Mouse (Mus musculus) CH12.LX (cell line): Measurements from ENCODE around the gene Zfp414. TPM values are rescaled to one million over a fixed set of nuclear protein-coding genes. Genes with fewer than 3 reads are reported as not detected.

Experiments
- DNase-seq: peaks from one replicate; pipeline ENCODE4 v3.0.0-alpha.2; 2013; ENCODE audit errors: extremely low read depth
- H3K27ac ChIP-seq: 2 replicates; pipeline ENCODE4 v1.5.1; 2012; ENCODE audit warnings: low read depth, mild to moderate bottlenecking, control low read depth, moderate library complexity; ENCODE audit not compliant: insufficient read depth
- H3K27me3 ChIP-seq: replicated peaks from 2 replicates; pipeline ENCODE3; 2012; ENCODE audit warnings: inconsistent platforms
- H3K36me3 ChIP-seq, 2 experiments: replicated peaks in 1 of 2; 2 replicates each; pipeline versions ENCODE3 to v1.6.1; 2012; ENCODE audit warnings: inconsistent platforms in 1 of 2, low read length in 1 of 2, mild to moderate bottlenecking in 1 of 2, mixed read lengths in 1 of 2, moderate library complexity in 1 of 2; ENCODE audit not compliant: control insufficient read depth in 1 of 2, insufficient read depth in 1 of 2
- H3K4me1 ChIP-seq, 2 experiments: 2 replicates each; pipeline ENCODE4 v1.6.1; 2012; ENCODE audit warnings: inconsistent platforms in 1 of 2, moderate library complexity in 1 of 2; ENCODE audit not compliant: insufficient read depth in 2 of 2, control insufficient read depth in 1 of 2
- H3K4me2 ChIP-seq: 2 replicates; pipeline ENCODE4 v1.6.1; 2012; ENCODE audit warnings: low read depth, mild to moderate bottlenecking, control low read depth; ENCODE audit not compliant: poor library complexity, insufficient read depth, severe bottlenecking
- H3K4me3 ChIP-seq, 3 experiments: fragments of 150-350 bp in 1 of 3; sonication (generic) in 1 of 3; replicated peaks in 1 of 3; 2 replicates each; pipeline versions ENCODE3 to v1.5.1; 2011 to 2012; ENCODE audit warnings: low read depth in 2 of 3, low read length in 2 of 3, mild to moderate bottlenecking in 2 of 3, moderate library complexity in 2 of 3, control low read depth in 1 of 3, improper control_type of control experiment in 1 of 3, inconsistent platforms in 1 of 3, mixed read lengths in 1 of 3; ENCODE audit not compliant: poor library complexity in 1 of 3
- H3K79me2 ChIP-seq: replicated peaks from 2 replicates; pipeline ENCODE4 v1.6.1; 2012; ENCODE audit warnings: mild to moderate bottlenecking, moderate library complexity; ENCODE audit not compliant: control insufficient read depth, poor library complexity, insufficient read depth, severe bottlenecking; ENCODE audit errors: extremely low read depth
- H3K9ac ChIP-seq: 2 replicates; pipeline ENCODE4 v1.6.1; 2012; ENCODE audit warnings: low read depth, mild to moderate bottlenecking, control low read depth, moderate library complexity; ENCODE audit not compliant: insufficient read depth
- H3K9me3 ChIP-seq: replicated peaks from 2 replicates; pipeline ENCODE3; 2012; ENCODE audit warnings: low read length, inconsistent platforms, mixed read lengths
- CHD1 ChIP-seq: IDR thresholded peaks from 2 replicates; pipeline ENCODE4 v1.6.1; 2012; ENCODE audit warnings: low read depth, low read length, improper control_type of control experiment, inconsistent platforms
- CHD2 ChIP-seq: IDR thresholded peaks from 2 replicates; pipeline ENCODE4 v1.6.1; 2011; ENCODE audit warnings: low read length, improper control_type of control experiment
- CTCF ChIP-seq, 2 experiments: IDR thresholded peaks in 1 of 2; conservative IDR thresholded peaks in 1 of 2; 2 replicates each; pipeline ENCODE4 v1.5.1; 2011 to 2012; ENCODE audit warnings: low read depth in 2 of 2, low read length in 2 of 2, improper control_type of control experiment in 1 of 2, inconsistent platforms in 1 of 2, mild to moderate bottlenecking in 1 of 2, moderate library complexity in 1 of 2
- E2F4 ChIP-seq: IDR thresholded peaks from 2 replicates; pipeline ENCODE4 v1.6.1; 2011; ENCODE audit warnings: low read depth, low read length, improper control_type of control experiment; ENCODE audit not compliant: insufficient replicate concordance
- ELF1 ChIP-seq: IDR thresholded peaks from 2 replicates; pipeline ENCODE4 v1.6.1; 2014; ENCODE audit warnings: low read depth, mild to moderate bottlenecking, inconsistent platforms, low read length, improper control_type of control experiment
- HCFC1 ChIP-seq: IDR thresholded peaks from 2 replicates; pipeline ENCODE4 v1.6.1; 2012; ENCODE audit warnings: low read depth, mild to moderate bottlenecking, inconsistent platforms, low read length, improper control_type of control experiment
- IRF4 ChIP-seq: IDR thresholded peaks from 2 replicates; pipeline ENCODE4 v1.6.1; 2014; ENCODE audit warnings: low read depth, mild to moderate bottlenecking, inconsistent platforms, low read length, improper control_type of control experiment
- JUND ChIP-seq: conservative IDR thresholded peaks from 2 replicates; pipeline ENCODE4 v1.6.1; 2011; ENCODE audit warnings: low read depth, low read length, improper control_type of control experiment
- MYC ChIP-seq: IDR thresholded peaks from 2 replicates; pipeline ENCODE4 v1.6.1; 2011; ENCODE audit warnings: low read depth, mild to moderate bottlenecking, improper control_type of control experiment, low read length
- NELFE ChIP-seq: IDR thresholded peaks from 2 replicates; pipeline ENCODE4 v1.6.1; 2011; ENCODE audit warnings: low read depth, low read length, improper control_type of control experiment
- PAX5 ChIP-seq: IDR thresholded peaks from 2 replicates; pipeline ENCODE4 v1.6.1; 2012; ENCODE audit warnings: low read length, inconsistent platforms, mixed read lengths
- POLR2A ChIP-seq: IDR thresholded peaks from 2 replicates; pipeline ENCODE4 v1.6.1; 2011; ENCODE audit warnings: low read depth, mild to moderate bottlenecking, improper control_type of control experiment, low read length
- RAD21 ChIP-seq: IDR thresholded peaks from 2 replicates; pipeline ENCODE4 v1.6.1; 2011; ENCODE audit warnings: low read depth, mild to moderate bottlenecking, low read length, improper control_type of control experiment, moderate library complexity
- SMC3 ChIP-seq: IDR thresholded peaks from 2 replicates; pipeline ENCODE4 v1.6.1; 2011; ENCODE audit warnings: low read depth, low read length, improper control_type of control experiment
- TBP ChIP-seq: conservative IDR thresholded peaks from 2 replicates; pipeline ENCODE4 v1.6.1; 2011; ENCODE audit warnings: low read depth, low read length, improper control_type of control experiment
- TCF12 ChIP-seq: IDR thresholded peaks from 2 replicates; pipeline ENCODE4 v1.6.1; 2014; ENCODE audit warnings: low read depth, mild to moderate bottlenecking, inconsistent platforms, low read length, improper control_type of control experiment
- USF1 ChIP-seq: IDR thresholded peaks from 2 replicates; pipeline ENCODE4 v1.6.1; 2014; ENCODE audit warnings: low read depth, mild to moderate bottlenecking, inconsistent platforms, low read length, improper control_type of control experiment
- ZC3H11A ChIP-seq: IDR thresholded peaks from 2 replicates; pipeline ENCODE4 v1.6.1; 2012; ENCODE audit warnings: low read depth, mild to moderate bottlenecking, inconsistent platforms, low read length, improper control_type of control experiment
- ZKSCAN1 ChIP-seq: IDR thresholded peaks from 2 replicates; pipeline ENCODE4 v1.6.1; 2012; ENCODE audit warnings: low read depth, inconsistent platforms, low read length, improper control_type of control experiment, borderline replicate concordance
- ZMIZ1 ChIP-seq: IDR thresholded peaks from 2 replicates; pipeline ENCODE4 v1.6.1; 2012; ENCODE audit warnings: low read depth, mild to moderate bottlenecking, inconsistent platforms, low read length, improper control_type of control experiment
- dilution Hi-C: fragments of 300-500 bp; cut with MboI; formaldehyde crosslinking; loops from 2 replicates; pipeline ENCODE4 v1.14.3; 2020; ENCODE audit warnings: low sequenced_read_pairs; ENCODE audit not compliant: extremely low pct_unique_long_range_greater_than_20kb, extremely low pct_ligation_motif_present
- in situ Hi-C: fragments of 300-500 bp; cut with MboI; formaldehyde crosslinking; loops from 3 replicates; pipeline ENCODE4 v1.14.3; 2019; ENCODE audit warnings: low sequenced_read_pairs, low pct_ligation_motif_present, low pct_unique_long_range_greater_than_20kb, mixed read lengths
- polyA plus RNA-seq: library from polyadenylated mRNA; unstranded; fragments of >175 nt; gene quantifications from 2 replicates; pipeline ENCODE4 v1.2.1, GENCODE M21; 2012; ENCODE audit warnings: low read depth; ENCODE audit not compliant: insufficient read length
- total RNA-seq, 2 experiments: library from RNA; depleted of rRNA; stranded (reverse); fragments of 300-350 nt in 1 of 2; fragments of >200 nt in 1 of 2; gene quantifications; 2 replicates each; pipeline ENCODE4 v1.2.3; 2012 to 2014

Zfp414 gene
- total and polyA plus RNA-seq, 3 experiments, result 6.6 to 34.3 (median 9.9) TPM

DNA sequence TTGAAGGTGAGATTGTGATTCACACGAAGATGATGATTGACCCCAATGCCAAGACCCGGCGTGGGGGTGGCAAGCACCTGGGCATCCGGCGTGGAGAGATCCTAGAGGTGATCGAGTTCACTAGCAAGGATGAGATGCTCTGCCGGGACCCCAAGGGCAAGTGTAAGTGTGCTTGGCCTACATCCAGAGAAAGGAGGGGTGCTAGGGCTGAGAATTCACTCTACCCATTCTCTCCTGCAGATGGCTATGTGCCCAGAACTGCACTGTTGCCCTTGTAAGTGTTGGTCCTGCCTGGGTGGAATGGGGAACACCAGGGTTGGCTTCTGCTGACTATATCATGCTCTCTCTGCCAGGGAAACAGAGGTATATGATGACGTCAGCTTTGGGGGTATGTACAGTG lies 16.2 kb downstream of the Zfp414 start:
- H3K9me3 ChIP-seq, result no peaks in the 10 kb centered on the region
- no peak overlapping the region for H3K27ac ChIP-seq
- in situ Hi-C loops (no loop called here), dilution Hi-C loops (no loop called here)
- no peaks in the 10 kb centered on the region for H3K27me3 ChIP-seq
- peaks cover 0 to 16% of the 10 kb centered on the region in 2 experiments; a peak in 2 of 4 replicates for H3K4me1 ChIP-seq
- no peak overlapping the region for H3K4me3 ChIP-seq
- H3K79me2 ChIP-seq, result no peaks in the 10 kb centered on the region
- no peak overlapping the region for H3K9ac ChIP-seq
- no peak for TF ChIP-seq TBP
- TF ChIP-seq IRF4, result no peak
- no peak for TF ChIP-seq ELF1
- no peak for TF ChIP-seq ZKSCAN1
- TF ChIP-seq USF1, result no peak
- TF ChIP-seq JUND, result no peak
- no peak overlapping the region for H3K4me2 ChIP-seq
- DNase-seq, result no peak
- peaks cover 65 to 97% of the 10 kb centered on the region in 2 experiments for H3K36me3 ChIP-seq

- Histone ChIP-seq H3K4me3 (no peak overlapping the region), H3K9ac (no peak overlapping the region), H3K4me1 (peaks cover 0 to 2% of the 10 kb centered on the region in 2 experiments; a peak in 1 of 4 replicates), H3K36me3 (peaks cover 76 to 95% of the 10 kb centered on the region in 2 experiments), H3K4me2 (no peak overlapping the region), H3K27me3 (no peaks in the 10 kb centered on the region), H3K79me2 (peaks cover 5% of the 10 kb centered on the region), H3K27ac (no peak overlapping the region), H3K9me3 (no peaks in the 10 kb centered on the region)
- dilution Hi-C loops, result no loop called here
- in situ Hi-C loops, result no loop called here
- no peak for DNase-seq
- TF ChIP-seq CHD1 (no peak), E2F4 (no peak), CTCF (conservative IDR thresholded peaks at IDR 0.05 in 1 of 2, IDR thresholded peaks at IDR 0.05 in 1 of 2; ENCODE audit: low read depth in 2 of 2, low read length in 2 of 2) (no peak)
Measured at GRCm38 (mm10) chr17:33649781-33650475, 21.0 kb downstream of the Zfp414 start.

DNA sequence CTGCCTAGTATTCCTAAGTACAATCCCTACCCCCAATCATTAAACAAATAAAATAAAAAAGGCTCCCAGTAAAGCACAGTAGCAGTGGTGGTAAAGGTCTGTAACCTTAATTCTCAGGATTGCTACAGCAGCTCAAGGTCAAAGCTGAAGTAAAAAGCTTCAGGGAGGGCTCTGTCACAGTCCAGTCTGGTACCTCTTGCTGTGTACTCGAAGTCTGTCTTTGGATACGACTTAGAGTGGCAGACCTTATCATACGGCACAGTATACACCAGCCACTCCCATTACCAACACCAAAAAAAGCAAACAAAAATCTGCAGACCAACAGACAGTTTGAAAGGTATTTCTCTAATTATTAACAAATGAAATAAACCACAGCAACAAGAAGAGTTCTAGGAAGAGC lies 37.9 kb downstream of the Zfp414 start:
- Histone ChIP-seq H3K36me3 (peaks cover 45 to 91% of the 10 kb centered on the region in 2 experiments), H3K27ac (no peak overlapping the region)
- in situ Hi-C loops, result no loop called here

More for the DNA sequence above, 37.9 kb downstream of the Zfp414 start:
- dilution Hi-C loops, result no loop called here
- no peaks in the 10 kb centered on the region for H3K9me3 ChIP-seq
- no peak overlapping the region for H3K9ac ChIP-seq
- H3K4me2 ChIP-seq, result no peak overlapping the region
- no peak for TF ChIP-seq RAD21
- TF ChIP-seq ZC3H11A, result no peak
- no peak for TF ChIP-seq ZKSCAN1
- no peak for TF ChIP-seq E2F4
- no peak for TF ChIP-seq ZMIZ1
- TF ChIP-seq TBP, result no peak
- no peak for TF ChIP-seq TCF12
- no peak for TF ChIP-seq POLR2A
- no peak for TF ChIP-seq CHD2
- no peak for TF ChIP-seq CHD1
- no peak for TF ChIP-seq MYC
- TF ChIP-seq NELFE, result no peak
- TF ChIP-seq HCFC1, result no peak
- TF ChIP-seq PAX5, result no peak
- no peak for TF ChIP-seq SMC3
- H3K4me1 ChIP-seq, result no peaks in the 10 kb centered on the region
- peaks cover 47% of the 10 kb centered on the region for H3K79me2 ChIP-seq
- H3K27me3 ChIP-seq, result no peaks in the 10 kb centered on the region
- no peak for DNase-seq
- no peak overlapping the region for H3K4me3 ChIP-seq
